Mouse (Mus musculus): ENCODE data around the gene Trpm8. TPM values are rescaled to one million over a fixed set of nuclear protein-coding genes. Genes with fewer than 3 reads are reported as not detected.

Trpm8 gene
- polyA plus RNA-seq, 1 experiment: not detected

DNA sequence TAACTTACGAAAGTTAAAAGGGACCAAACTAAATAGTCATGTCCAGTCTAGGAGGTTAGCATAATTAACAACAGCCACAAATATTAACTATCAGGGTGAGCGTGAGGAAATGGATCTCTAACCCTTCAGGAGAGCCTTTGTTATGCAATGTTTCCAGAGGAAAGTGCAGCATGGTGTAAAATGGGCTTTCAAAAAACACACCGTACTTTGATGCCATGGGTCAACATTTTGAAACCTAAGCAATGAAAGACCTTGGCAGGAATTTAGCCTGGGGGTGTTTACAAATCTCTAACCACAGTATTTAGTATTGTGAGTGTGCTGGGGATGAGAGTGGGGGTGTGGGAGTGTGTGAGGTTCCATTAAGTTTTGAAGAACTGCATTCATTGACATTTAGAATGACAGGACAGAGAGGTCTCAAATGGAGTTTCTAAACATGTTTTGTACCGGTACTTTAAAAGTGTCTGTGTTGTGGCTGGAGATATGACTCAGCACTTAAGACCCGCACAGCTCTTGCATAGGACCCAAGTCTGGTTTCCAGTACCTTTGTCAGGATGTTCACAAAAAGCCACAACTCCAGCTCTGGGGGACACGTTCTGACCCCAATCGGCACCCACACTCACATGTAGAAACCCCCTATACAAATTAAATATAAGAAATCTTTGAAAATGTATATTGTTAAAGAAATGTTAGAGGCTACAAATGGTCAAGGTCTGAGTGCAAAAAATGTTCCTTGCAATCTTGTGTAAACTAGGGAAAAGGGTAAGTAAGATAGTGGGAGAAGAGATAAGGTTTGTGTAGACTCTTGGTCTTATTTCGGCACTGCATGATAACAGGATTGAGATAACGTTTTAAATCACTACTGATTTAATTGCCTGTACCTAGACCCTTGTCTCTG is 1.9 kb downstream of the Trpm8 start:
- DNase-seq (ENCODE audit: low read depth, low spot score): no peak
- 29% methylated on average over 9 of the region's 9 CpGs for WGBS

DNA sequence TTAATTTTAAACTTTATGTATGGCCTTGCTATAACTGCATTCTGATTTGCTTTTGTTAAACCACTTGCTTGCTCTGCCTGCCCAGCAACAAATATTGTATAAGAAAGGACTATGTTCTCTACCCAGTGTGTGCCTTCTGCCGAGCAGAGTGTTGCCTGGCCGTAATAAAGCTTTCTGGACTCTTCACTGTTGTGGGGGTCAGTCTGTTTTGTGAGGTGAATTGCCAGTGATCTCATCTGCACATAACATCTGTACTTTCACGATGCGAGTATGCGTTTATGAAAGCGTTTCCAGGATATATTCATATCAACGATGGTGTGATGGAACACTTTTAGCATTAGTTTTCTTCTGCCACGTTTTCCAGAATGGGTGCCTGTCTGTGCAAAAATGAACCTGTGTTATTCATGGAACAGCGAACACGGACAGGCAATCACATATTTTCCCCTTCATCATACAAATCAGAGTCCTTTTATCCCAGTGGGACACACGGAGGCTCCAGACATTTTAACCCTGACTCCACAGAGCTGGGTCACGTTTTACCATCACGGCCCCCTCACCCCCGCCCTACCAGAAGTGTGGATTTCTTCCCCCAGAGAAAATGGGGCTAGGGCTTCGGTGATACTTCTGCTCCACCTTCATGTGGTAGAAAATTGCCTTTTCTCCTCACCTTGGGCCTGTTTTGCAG is 2.7 kb downstream of the Trpm8 start:
- no peak for DNase-seq (ENCODE audit: low read depth, low spot score)
- 41% methylated on average over 15 of the region's 15 CpGs for WGBS

DNA sequence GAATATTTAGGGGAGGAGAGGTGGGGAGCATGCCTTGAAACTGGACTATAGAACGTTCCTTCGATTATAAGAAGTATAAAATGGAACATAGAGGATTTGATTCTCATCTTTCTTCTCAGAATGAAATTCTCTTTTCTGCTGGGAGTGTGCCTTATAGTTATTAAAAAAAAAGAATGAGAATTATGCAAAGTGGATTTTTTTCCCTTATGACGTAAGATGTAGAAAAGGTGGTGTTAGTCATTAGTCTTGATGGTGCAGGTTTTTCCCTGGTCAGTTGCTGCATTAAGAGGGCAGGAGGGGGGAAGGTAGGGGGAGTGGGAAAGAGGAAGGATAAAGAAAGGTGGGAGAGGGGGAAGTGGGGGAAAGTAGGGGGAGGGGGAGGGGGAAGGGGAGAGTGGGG is 4.8 kb downstream of the Trpm8 start:
- WGBS: 61% methylated on average over 3 of the region's 3 CpGs
- no peak for DNase-seq (ENCODE audit: low read depth, low spot score)

GRCm38 (mm10) chr1:88283376-88284227 is 6.1 kb downstream of the Trpm8 start:
- 78% methylated on average over 15 of the region's 15 CpGs for WGBS
- DNase-seq (ENCODE audit: low read depth, low spot score): no peak

- no peak for DNase-seq (ENCODE audit: low read depth, low spot score)
- 59% methylated on average over 10 of the region's 10 CpGs for WGBS
Measured at GRCm38 (mm10) chr1:88284228-88284945, 6.9 kb downstream of the Trpm8 start.

GRCm38 (mm10) chr1:88284946-88285320 is 7.5 kb downstream of the Trpm8 start:
- DNase-seq (ENCODE audit: low read depth, low spot score): no peak
- WGBS: 61% methylated on average over 7 of the region's 7 CpGs

- WGBS: 39% methylated on average over 5 of the region's 5 CpGs
- DNase-seq (ENCODE audit: low read depth, low spot score): no peak
Measured at GRCm38 (mm10) chr1:88285652-88286051, 8.2 kb downstream of the Trpm8 start.

- WGBS: 81% methylated on average over 15 of the region's 15 CpGs
Measured at GRCm38 (mm10) chr1:88286136-88286845, 8.8 kb downstream of the Trpm8 start.

GRCm38 (mm10) chr1:88286887-88287696 is 9.6 kb downstream of the Trpm8 start:
- WGBS: 72% methylated on average over 13 of the region's 13 CpGs
- no peak for DNase-seq (ENCODE audit: low read depth, low spot score)

More at GRCm38 (mm10) chr1:88286136-88286845, 8.8 kb downstream of the Trpm8 start:
- DNase-seq (ENCODE audit: low read depth, low spot score): no peak

- DNase-seq (ENCODE audit: low read depth, low spot score): peak; percentile 87
- 30% methylated on average over 5 of the region's 5 CpGs for WGBS
Measured at GRCm38 (mm10) chr1:88287697-88287980, 10.2 kb downstream of the Trpm8 start.

GRCm38 (mm10) chr1:88288056-88288788 is 10.8 kb downstream of the Trpm8 start:
- DNase-seq (ENCODE audit: low read depth, low spot score): no peak

GRCm38 (mm10) chr1:88288789-88289127 is 11.3 kb downstream of the Trpm8 start:
- no peak for DNase-seq (ENCODE audit: low read depth, low spot score)
- WGBS: 72% methylated on average over 3 of the region's 3 CpGs

More at GRCm38 (mm10) chr1:88288056-88288788, 10.8 kb downstream of the Trpm8 start:
- WGBS: 29% methylated on average over 3 of the region's 3 CpGs

DNA sequence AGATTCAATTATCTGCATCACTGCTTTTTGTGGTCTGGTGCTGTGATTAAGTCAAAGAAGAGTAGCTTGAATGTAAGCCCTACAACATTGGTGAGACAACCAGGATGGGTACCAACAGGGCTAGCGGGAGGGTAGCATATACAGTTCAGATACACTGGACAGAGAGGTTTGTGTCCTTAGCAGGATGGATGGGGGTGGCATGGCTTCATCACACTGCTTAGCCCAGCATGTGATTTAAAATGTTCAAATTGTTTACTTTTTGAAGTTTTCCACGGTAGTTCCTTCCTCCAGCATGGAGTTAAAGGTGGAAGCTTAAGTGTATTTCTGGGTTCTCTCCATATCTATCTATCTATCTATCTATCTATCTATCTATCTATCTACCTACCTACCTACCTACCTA is 11.7 kb downstream of the Trpm8 start:
- 44% methylated on average over 2 of the region's 2 CpGs for WGBS
- no peak for DNase-seq (ENCODE audit: low read depth, low spot score)

- DNase-seq (ENCODE audit: low read depth, low spot score): no peak
- WGBS: 33% methylated on average over 4 of the region's 4 CpGs
Measured at GRCm38 (mm10) chr1:88289917-88290316, 12.5 kb downstream of the Trpm8 start.

DNA sequence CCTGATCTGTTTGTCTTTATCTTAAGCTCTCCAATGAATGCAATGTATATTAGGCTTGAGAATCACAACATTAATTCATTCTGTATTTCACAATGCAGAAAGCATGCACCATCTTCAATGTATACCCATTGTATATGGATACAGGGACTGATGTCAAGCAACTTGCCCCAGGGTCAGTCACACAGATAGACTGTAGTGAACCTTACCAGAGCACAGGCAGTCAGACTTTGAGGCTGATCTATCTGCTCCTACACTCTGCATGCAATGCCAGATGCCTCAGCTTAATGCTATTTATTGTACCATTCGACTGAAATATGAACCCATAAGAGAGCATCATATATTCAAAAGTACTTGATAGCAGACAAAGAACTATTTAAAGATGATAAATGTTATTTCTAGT is 13.1 kb downstream of the Trpm8 start:
- DNase-seq (ENCODE audit: low read depth, low spot score): no peak
- 67% methylated on average over 1 of the region's 1 CpGs for WGBS

- WGBS: 61% methylated on average over 3 of the region's 3 CpGs
- no peak for DNase-seq (ENCODE audit: low read depth, low spot score)
Measured at GRCm38 (mm10) chr1:88291409-88292005, 14.0 kb downstream of the Trpm8 start.

- 52% methylated on average over 2 of the region's 2 CpGs for WGBS
- DNase-seq (ENCODE audit: low read depth, low spot score): no peak
Measured at GRCm38 (mm10) chr1:88292057-88292456, 14.6 kb downstream of the Trpm8 start.
